Mouse (Mus musculus) bone marrow macrophage, adult 2 months (primary cell): Measurements from ENCODE around the gene Iah1.

ENCODE experiments used
- CTCF ChIP-seq: IDR thresholded peaks from 2 replicates; pipeline ENCODE4 v1.5.1; 2012; ENCODE audit warnings: low read depth, mild to moderate bottlenecking, low read length, moderate library complexity
- POLR2A ChIP-seq: IDR thresholded peaks from 2 replicates; pipeline ENCODE4 v1.6.1; 2012; ENCODE audit warnings: mild to moderate bottlenecking, low read depth, low read length, borderline replicate concordance

DNA sequence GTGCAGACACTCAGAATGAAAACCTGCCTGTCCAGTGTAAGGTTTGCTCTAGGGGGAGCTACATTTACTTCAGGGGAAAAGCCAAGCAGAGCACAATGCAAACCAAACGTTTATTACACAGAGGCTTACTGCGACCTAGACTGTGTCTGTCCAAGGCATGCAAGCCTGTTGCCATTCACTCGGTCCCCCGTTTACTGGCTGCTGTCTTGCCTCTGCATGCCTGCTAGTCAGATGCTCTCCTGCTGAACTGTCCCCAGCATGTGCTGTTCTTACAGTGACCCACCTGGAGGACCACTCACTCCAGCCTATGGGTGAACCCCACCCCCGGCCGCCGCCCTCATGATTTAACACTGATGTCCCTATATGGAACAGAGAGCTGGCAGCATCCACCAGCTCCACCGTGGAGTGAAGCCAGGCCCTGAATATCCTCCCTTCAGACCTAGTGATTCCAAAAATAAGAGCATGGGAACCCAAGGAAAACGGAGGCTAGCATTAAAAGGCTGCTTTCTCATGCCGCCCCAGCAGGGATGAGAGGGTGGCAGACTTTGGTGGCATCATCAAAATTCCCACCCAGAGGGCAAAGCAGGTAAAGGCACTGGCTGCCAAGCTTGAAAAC, 14.9 kb downstream of the Iah1 start:
- no peak for TF ChIP-seq CTCF
- no peak for TF ChIP-seq POLR2A
